Mouse (Mus musculus) neural tube, postnatal 0 days (tissue): ENCODE data around the gene Lax1. TPM values are rescaled to one million over a fixed set of nuclear protein-coding genes. Genes with fewer than 3 reads are reported as not detected.

Experiments
- microRNA-seq: library from miRNA; unstranded; fragments of <30 nt; microRNA quantifications from one replicate; pipeline ENCODE4, GENCODE M21; 2016
- polyA plus RNA-seq: library from polyadenylated mRNA; unstranded; fragments of >200 nt; fragmentation: Nextera tagmentation; extraction: Ambion mirVana; gene quantifications from 2 replicates; pipeline ENCODE4 v1.2.1, GENCODE M21; 2015

Lax1 gene
- polyA plus RNA-seq: not detected in 2 replicates

GRCm38 (mm10) chr1:133689897-133690296 lies at the start of gene Lax1:
Gene Lax1, minus strand, starts transcription at chr1:133690108.

GRCm38 (mm10) chr1:133661203-133661933 lies 28.5 kb downstream of the Lax1 start, which contains the start of gene Gm38394:
Gene Gm38394, minus strand, starts transcription at chr1:133661318.

GRCm38 (mm10) chr1:133660466-133661202 lies 29.3 kb downstream of the Lax1 start, which contains the start of gene Zbed6:
Gene Zbed6, minus strand, starts transcription at chr1:133660885.

Small RNA genes within 50 kb of the gene (microRNA-seq; reads per million reads assigned to microRNA genes)
- 2.0 reads per million for gene Mir6903

Other genes with a start within 250 kb of the Lax1 start
- gene Snrpe, start 79.8 kb downstream of the Lax1 start, polyA plus RNA-seq: 359 and 363 TPM in 2 replicates
- gene Zbed6, start 29.2 kb downstream of the Lax1 start, polyA plus RNA-seq: 0.09 TPM in 1 of 2 replicates, not detected in the other
- gene Gm38394, start 28.8 kb downstream of the Lax1 start, polyA plus RNA-seq: 1.9 and 2.4 TPM in 2 replicates
- gene Atp2b4, start 110.9 kb upstream of the Lax1 start, polyA plus RNA-seq: 16.7 and 17.0 TPM in 2 replicates
- gene Optc, start 217.9 kb upstream of the Lax1 start, polyA plus RNA-seq: 2.3 and 3.0 TPM in 2 replicates
- 6.6 and 10.0 TPM in 2 replicates for gene Prelp, start 231.3 kb upstream of the Lax1 start, polyA plus RNA-seq